Mouse (Mus musculus): ENCODE results near the gene Ccser2. TPM values are rescaled to one million over a fixed set of nuclear protein-coding genes. Genes with fewer than 3 reads are reported as not detected.

The Ccser2 gene
- polyA plus RNA-seq, 1 experiment from 2014 or later, result 108 TPM

DNA sequence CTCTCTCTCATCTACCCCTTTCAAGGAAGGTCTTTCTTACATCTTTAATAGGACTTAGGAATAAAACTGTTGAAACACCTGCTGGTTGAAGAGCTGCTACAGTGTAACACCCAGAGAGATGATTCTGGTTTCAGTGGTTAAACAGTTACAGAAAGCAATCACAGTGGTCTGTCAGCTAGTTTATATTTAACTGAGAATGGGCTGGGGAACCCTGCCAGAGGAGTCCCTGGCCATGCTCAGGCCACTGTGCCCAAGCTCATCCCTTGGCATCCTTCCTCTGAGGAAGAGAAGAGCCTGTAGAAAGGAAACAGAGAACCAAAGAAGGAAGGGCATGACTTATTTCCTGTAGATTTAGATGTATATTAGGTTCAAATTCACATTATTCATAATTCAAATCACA, 21.2 kb upstream of the Ccser2 start:
- Histone ChIP-seq H3K9ac (ENCODE audit: low read depth, low read length) (no peak overlapping the region), H3K4me2 (ENCODE audit: low read length) (no peak overlapping the region), H3K4me3 (ENCODE audit: low read length) (no peak overlapping the region), H3K9me3 (ENCODE audit: control insufficient read depth, low read length) (no peaks in the 10 kb centered on the region), H3K27me3 (replicated peaks; ENCODE audit: control insufficient read depth, insufficient read depth, low read length) (no peaks in the 10 kb centered on the region), H3K36me3 (ENCODE audit: control insufficient read depth, insufficient read depth, low read length) (no peaks in the 10 kb centered on the region), H3K27ac (ENCODE audit: low read depth, low read length) (no peak overlapping the region), H3K4me1 (ENCODE audit: control insufficient read depth, insufficient read depth, low read depth, low read length) (no peaks in the 10 kb centered on the region)
- no peak for ATAC-seq

- Histone ChIP-seq H3K27ac (ENCODE audit: low read depth, low read length) (no peak overlapping the region), H3K4me3 (ENCODE audit: low read length) (no peak overlapping the region), H3K27me3 (replicated peaks; ENCODE audit: control insufficient read depth, insufficient read depth, low read length) (no peaks in the 10 kb centered on the region), H3K9ac (ENCODE audit: low read depth, low read length) (no peak overlapping the region), H3K36me3 (ENCODE audit: control insufficient read depth, insufficient read depth, low read length) (no peaks in the 10 kb centered on the region), H3K4me2 (ENCODE audit: low read length) (no peak overlapping the region), H3K9me3 (ENCODE audit: control insufficient read depth, low read length) (no peaks in the 10 kb centered on the region), H3K4me1 (ENCODE audit: control insufficient read depth, insufficient read depth, low read depth, low read length) (no peaks in the 10 kb centered on the region)
- no peak for ATAC-seq
- WGBS, result 85% methylated on average over 3 of the region's 3 CpGs
Observed at GRCm38 (mm10) chr14:36985693-36986092, 17.1 kb upstream of the Ccser2 start.

GRCm38 (mm10) chr14:36975019-36975418, 6.4 kb upstream of the Ccser2 start:
- Histone ChIP-seq H3K4me1 (ENCODE audit: control insufficient read depth, insufficient read depth, low read depth, low read length) (no peaks in the 10 kb centered on the region), H3K36me3 (ENCODE audit: control insufficient read depth, insufficient read depth, low read length) (no peaks in the 10 kb centered on the region), H3K27me3 (replicated peaks; ENCODE audit: control insufficient read depth, insufficient read depth, low read length) (no peaks in the 10 kb centered on the region), H3K9ac (ENCODE audit: low read depth, low read length) (no peak overlapping the region), H3K27ac (ENCODE audit: low read depth, low read length) (no peak overlapping the region), H3K9me3 (ENCODE audit: control insufficient read depth, low read length) (no peaks in the 10 kb centered on the region), H3K4me2 (ENCODE audit: low read length) (no peak overlapping the region), H3K4me3 (ENCODE audit: low read length) (no peak overlapping the region)
- no peak for ATAC-seq
- 85% methylated on average over 3 of the region's 3 CpGs for WGBS

- Histone ChIP-seq H3K27me3 (replicated peaks; ENCODE audit: control insufficient read depth, insufficient read depth, low read length) (no peaks in the 10 kb centered on the region), H3K4me3 (ENCODE audit: low read length) (no peak overlapping the region), H3K4me1 (ENCODE audit: control insufficient read depth, insufficient read depth, low read depth, low read length) (peaks cover 11% of the 10 kb centered on the region), H3K9ac (ENCODE audit: low read depth, low read length) (no peak overlapping the region), H3K36me3 (ENCODE audit: control insufficient read depth, insufficient read depth, low read length) (no peaks in the 10 kb centered on the region), H3K4me2 (ENCODE audit: low read length) (no peak overlapping the region), H3K9me3 (ENCODE audit: control insufficient read depth, low read length) (no peaks in the 10 kb centered on the region), H3K27ac (ENCODE audit: low read depth, low read length) (no peak overlapping the region)
- no peak for ATAC-seq
- 96% methylated on average over 4 of the region's 4 CpGs for WGBS
Observed at GRCm38 (mm10) chr14:36971211-36971610, 2.6 kb upstream of the Ccser2 start.

- ATAC-seq, result no peak
- Histone ChIP-seq H3K4me1 (ENCODE audit: control insufficient read depth, insufficient read depth, low read depth, low read length) (peaks cover 21% of the 10 kb centered on the region), H3K36me3 (ENCODE audit: control insufficient read depth, insufficient read depth, low read length) (no peaks in the 10 kb centered on the region; the same call in 1 of the 2 replicates), H3K27ac (ENCODE audit: low read depth, low read length) (no peak overlapping the region), H3K9ac (ENCODE audit: low read depth, low read length) (no peak overlapping the region), H3K4me3 (ENCODE audit: low read length) (no peak overlapping the region), H3K4me2 (ENCODE audit: low read length) (no peak overlapping the region), H3K27me3 (replicated peaks; ENCODE audit: control insufficient read depth, insufficient read depth, low read length) (no peaks in the 10 kb centered on the region), H3K9me3 (ENCODE audit: control insufficient read depth, low read length) (no peaks in the 10 kb centered on the region)
- WGBS, result 92% methylated on average over 3 of the region's 3 CpGs
Observed at GRCm38 (mm10) chr14:36969861-36970420, 1.4 kb upstream of the Ccser2 start.

- H3K4me2 ChIP-seq (ENCODE audit: low read length), result peak overlapping the region; percentile 58
- H3K36me3 ChIP-seq (ENCODE audit: control insufficient read depth, insufficient read depth, low read length), result no peaks in the 10 kb centered on the region; the same call in 1 of the 2 replicates
- ATAC-seq, result no peak; the same call in 1 of the 2 replicates
- peak overlapping the region; percentile 92 for H3K27ac ChIP-seq (ENCODE audit: low read depth, low read length)
- H3K9me3 ChIP-seq (ENCODE audit: control insufficient read depth, low read length), result no peaks in the 10 kb centered on the region
- H3K4me1 ChIP-seq (ENCODE audit: control insufficient read depth, insufficient read depth, low read depth, low read length), result peaks cover 21% of the 10 kb centered on the region
- WGBS, result under 1% methylated on average over 34 of the region's 49 CpGs
- H3K9ac ChIP-seq (ENCODE audit: low read depth, low read length), result peak overlapping the region; percentile 98
- peak overlapping the region; percentile 97 for H3K4me3 ChIP-seq (ENCODE audit: low read length)
- H3K27me3 ChIP-seq (replicated peaks; ENCODE audit: control insufficient read depth, insufficient read depth, low read length), result no peaks in the 10 kb centered on the region
Observed at GRCm38 (mm10) chr14:36968076-36968627, 425 bp downstream of the Ccser2 start.

GRCm38 (mm10) chr14:36965421-36965820, 3.2 kb downstream of the Ccser2 start:
- 44% methylated on average over 3 of the region's 3 CpGs for WGBS
- no peak overlapping the region for H3K27ac ChIP-seq (ENCODE audit: low read depth, low read length)

DNA sequence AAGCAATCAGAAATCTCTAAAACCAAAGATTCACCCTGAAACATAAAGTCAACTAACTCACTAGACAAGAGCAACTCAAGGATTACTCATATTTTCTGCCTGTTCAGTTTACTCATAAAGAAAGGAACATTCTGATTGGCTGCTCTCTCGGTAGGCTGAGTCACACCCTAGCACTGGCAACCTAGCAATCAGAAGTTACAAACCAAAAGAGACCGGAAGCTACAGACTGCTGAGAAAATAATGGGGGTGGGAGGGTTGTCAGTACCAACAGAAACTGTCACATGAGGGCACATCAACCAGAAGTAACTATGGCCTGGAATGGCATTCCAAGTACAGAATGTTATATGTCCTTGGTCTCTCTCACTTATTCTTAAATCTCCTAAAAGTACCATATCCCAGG, 6.1 kb downstream of the Ccser2 start:
- Histone ChIP-seq H3K4me1 (ENCODE audit: control insufficient read depth, insufficient read depth, low read depth, low read length) (peaks cover 19% of the 10 kb centered on the region), H3K27me3 (replicated peaks; ENCODE audit: control insufficient read depth, insufficient read depth, low read length) (no peaks in the 10 kb centered on the region), H3K9ac (ENCODE audit: low read depth, low read length) (no peak overlapping the region), H3K27ac (ENCODE audit: low read depth, low read length) (no peak overlapping the region), H3K4me3 (ENCODE audit: low read length) (no peak overlapping the region), H3K4me2 (ENCODE audit: low read length) (no peak overlapping the region), H3K9me3 (ENCODE audit: control insufficient read depth, low read length) (no peaks in the 10 kb centered on the region), H3K36me3 (ENCODE audit: control insufficient read depth, insufficient read depth, low read length) (no peaks in the 10 kb centered on the region; the same call in 1 of the 2 replicates)
- no peak for ATAC-seq
- 95% methylated on average over 2 of the region's 2 CpGs for WGBS

More at GRCm38 (mm10) chr14:36965421-36965820, 3.2 kb downstream of the Ccser2 start:
- peaks cover 21% of the 10 kb centered on the region for H3K4me1 ChIP-seq (ENCODE audit: control insufficient read depth, insufficient read depth, low read depth, low read length)
- H3K4me2 ChIP-seq (ENCODE audit: low read length), result no peak overlapping the region
- H3K27me3 ChIP-seq (replicated peaks; ENCODE audit: control insufficient read depth, insufficient read depth, low read length), result no peaks in the 10 kb centered on the region
- no peaks in the 10 kb centered on the region; the same call in 1 of the 2 replicates for H3K36me3 ChIP-seq (ENCODE audit: control insufficient read depth, insufficient read depth, low read length)
- no peak overlapping the region for H3K9ac ChIP-seq (ENCODE audit: low read depth, low read length)
- H3K4me3 ChIP-seq (ENCODE audit: low read length), result no peak overlapping the region
- ATAC-seq, result no peak
- H3K9me3 ChIP-seq (ENCODE audit: control insufficient read depth, low read length), result no peaks in the 10 kb centered on the region

DNA sequence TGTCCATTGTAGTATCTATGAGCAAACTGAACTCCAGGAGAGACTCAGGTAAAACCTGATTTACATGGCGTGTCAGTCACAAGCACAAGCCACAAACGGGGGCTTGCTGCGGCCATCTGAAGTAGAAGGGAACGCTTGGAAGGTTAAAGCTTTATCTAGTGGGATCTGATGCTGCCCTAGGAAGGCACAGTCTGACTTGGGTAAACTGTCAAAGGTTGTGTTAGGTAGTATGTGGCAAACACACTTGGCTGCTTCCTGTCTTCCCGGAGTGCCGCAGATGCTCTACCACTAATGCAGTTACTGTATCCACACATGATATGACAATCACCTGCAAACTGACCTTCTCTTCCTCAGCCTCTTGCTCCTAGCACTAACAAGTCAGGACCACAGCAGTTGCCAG, 10.9 kb downstream of the Ccser2 start:
- H3K4me2 ChIP-seq (ENCODE audit: low read length), result no peak overlapping the region
- H3K27me3 ChIP-seq (replicated peaks; ENCODE audit: control insufficient read depth, insufficient read depth, low read length), result no peaks in the 10 kb centered on the region
- 96% methylated on average over 6 of the region's 6 CpGs for WGBS
- H3K4me1 ChIP-seq (ENCODE audit: control insufficient read depth, insufficient read depth, low read depth, low read length), result 0 out of 2 replicates have a peak, but pooled peaks cover 2% of the 10 kb centered on the region
- no peaks in the 10 kb centered on the region for H3K9me3 ChIP-seq (ENCODE audit: control insufficient read depth, low read length)
- H3K4me3 ChIP-seq (ENCODE audit: low read length), result no peak overlapping the region
- H3K36me3 ChIP-seq (ENCODE audit: control insufficient read depth, insufficient read depth, low read length), result no peaks in the 10 kb centered on the region
- no peak overlapping the region for H3K27ac ChIP-seq (ENCODE audit: low read depth, low read length)
- H3K9ac ChIP-seq (ENCODE audit: low read depth, low read length), result no peak overlapping the region
- ATAC-seq, result no peak
